Mouse (Mus musculus) G1E (cell line): Measurements from ENCODE around the gene Wwox.

Experiments used
- CTCF ChIP-seq: IDR thresholded peaks from 2 replicates; pipeline ENCODE4 v1.5.1; 2012; ENCODE audit warnings: low read depth, low read length, inconsistent platforms, mixed read lengths
- GATA1 ChIP-seq: IDR thresholded peaks from 2 replicates; pipeline ENCODE4 v1.6.1; 2012; ENCODE audit warnings: borderline replicate concordance, low read length, inconsistent platforms, mixed read lengths
- GATA2 ChIP-seq: IDR thresholded peaks from 2 replicates; pipeline ENCODE4 v1.6.1; 2012; ENCODE audit warnings: low read depth, low read length, inconsistent platforms, borderline replicate concordance
- TAL1 ChIP-seq: conservative IDR thresholded peaks from 2 replicates; pipeline ENCODE4 v1.6.1; 2012; ENCODE audit warnings: low read depth, low read length, inconsistent platforms, mixed read lengths

DNA sequence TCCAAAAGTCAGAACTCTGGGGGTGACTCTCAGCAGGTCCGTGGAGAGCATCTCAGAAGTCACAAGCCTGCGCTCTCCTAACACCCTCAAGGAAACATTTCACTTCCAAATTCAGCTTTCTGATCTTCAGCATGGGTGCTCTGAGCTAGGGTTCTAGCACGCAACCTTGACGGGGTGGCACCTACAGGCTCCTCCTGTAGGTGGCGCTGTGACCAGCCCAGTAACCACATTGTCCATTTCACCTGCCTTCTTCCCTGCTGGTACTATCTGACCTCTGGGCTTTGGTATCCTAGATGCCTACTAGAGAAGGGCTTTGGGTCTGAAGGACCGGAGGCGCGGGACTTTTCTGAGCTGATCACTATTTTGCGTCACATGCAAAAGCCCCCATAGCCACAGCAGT is 444.5 kb downstream of the Wwox start:
- TF ChIP-seq CTCF (no peak), TAL1 (no peak), GATA1 (no peak), GATA2 (no peak)
